Comparison of ENCODE assay signal across 21 mouse cellular contexts in genomic region chr13:45307226-45307625, GRCm38 (mm10).
DNase-seq lines count a peak whose midpoint lies in the region; ATAC-seq and TF ChIP-seq lines count a peak whose summit lies in the region.
"Had no signal": no experiment of that assay in that cellular context is flagged by ENCODE, and none has a peak within 500 bp of the region (broad histone marks: within the 10 kb centered on the region; RNA-seq: fewer than 3 reads in every experiment).

No protein-coding gene starts in this region.

- no peaks in the 10 kb centered on the region for H3K9me3 ChIP-seq in ES-Bruce4 (replicated peaks; ENCODE audit: control insufficient read depth, insufficient read depth, low read length, poor library complexity, severe bottlenecking)
- H3K9me3 ChIP-seq: embryonic facial prominence, embryonic 10.5 days; embryonic facial prominence, embryonic 12.5 days; forebrain, embryonic 13.5 days; forebrain, embryonic 15.5 days; G1E had no signal

- H3K4me3 ChIP-seq in ES-Bruce4 (ENCODE audit: low read depth, low read length): no peak overlapping the region
- H3K4me3 ChIP-seq: embryonic facial prominence, embryonic 10.5 days; embryonic facial prominence, embryonic 12.5 days; forebrain, embryonic 13.5 days; forebrain, embryonic 15.5 days had no signal

- no peak for ATAC-seq in megakaryocyte progenitor cell, adult 5-6 weeks (replicated peaks; ENCODE audit: poor library complexity)
- ATAC-seq: forebrain, embryonic 13.5 days; forebrain, embryonic 15.5 days; forebrain, postnatal 0 days; Patski had no signal

- peak; percentile 49 for DNase-seq in ES-CJ7 (ENCODE audit: low read depth, low spot score)
- peak; percentile 64 for DNase-seq in R1 (ENCODE audit: low read depth, low spot score)
- DNase-seq in retina, embryonic 14.5 days (ENCODE audit: low spot score): no peak
- no peak for DNase-seq in T-cell, adult 2 months (ENCODE audit: low spot score)
- DNase-seq: adrenal gland, adult 2 months; adrenal gland, postnatal 10 days; adrenal gland, postnatal 25 days; cerebellum, adult 11 months; cerebellum, adult 18-20 months; cerebellum, adult 8-10 months; cerebellum, adult 9-11 months; cerebellum, postnatal 14 days; forebrain, postnatal 0 days had no signal

- H3K27ac ChIP-seq in ES-Bruce4 (ENCODE audit: insufficient read depth, low read length): peak overlapping the region; percentile 57
- H3K27ac ChIP-seq: embryonic facial prominence, embryonic 10.5 days; embryonic facial prominence, embryonic 12.5 days; forebrain, embryonic 13.5 days; forebrain, embryonic 15.5 days had no signal

- H3K36me3 ChIP-seq in ES-Bruce4 (ENCODE audit: control insufficient read depth, insufficient read depth, low read length, poor library complexity, severe bottlenecking): no peaks in the 10 kb centered on the region
- H3K36me3 ChIP-seq: embryonic facial prominence, embryonic 10.5 days; embryonic facial prominence, embryonic 12.5 days; forebrain, embryonic 15.5 days; G1E had no signal

- TF ChIP-seq POLR2A in ES-Bruce4 (IDR thresholded peaks at IDR 0.05; ENCODE audit: insufficient read depth, low read length): no peak

- no peak for TF ChIP-seq CTCF in ES-Bruce4 (IDR thresholded peaks at IDR 0.05; ENCODE audit: low read depth, low read length)

- peaks cover 2% of the 10 kb centered on the region for H3K4me1 ChIP-seq in ES-Bruce4 (ENCODE audit: control insufficient read depth, insufficient read depth, low read length)
- H3K4me1 ChIP-seq: embryonic facial prominence, embryonic 12.5 days; forebrain, embryonic 15.5 days had no signal

- no peak overlapping the region for H3K9ac ChIP-seq in ES-Bruce4 (ENCODE audit: low read depth, poor library complexity, severe bottlenecking)
- H3K9ac ChIP-seq: embryonic facial prominence, embryonic 12.5 days; forebrain, embryonic 13.5 days; forebrain, embryonic 15.5 days; forebrain, postnatal 0 days had no signal

- no peak for TF ChIP-seq EP300 in ES-Bruce4 (IDR thresholded peaks at IDR 0.05; ENCODE audit: insufficient read depth, low read depth, low read length)

- H3K27me3 ChIP-seq in ES-Bruce4 (ENCODE audit: control insufficient read depth, insufficient read depth, low read length, poor library complexity, severe bottlenecking): no peaks in the 10 kb centered on the region
- H3K27me3 ChIP-seq: embryonic facial prominence, embryonic 12.5 days; forebrain, embryonic 13.5 days; forebrain, embryonic 15.5 days; Patski had no signal

Comparison
In these comparisons a context has a peak if more than half of its experiments do, and no peak if none do; other contexts are left out.
1. DNase-seq: peak in ES-CJ7 (single experiment) and R1 (single experiment); none in retina, embryonic 14.5 days (single experiment) and T-cell, adult 2 months (single experiment).